Mouse (Mus musculus) 3134 (cell line): ENCODE data around the gene Hoxc13.
A peak's percentile ranks its signal among the peaks of the same experiment; 100 is the strongest.

Experiments
- DNase-seq: peaks from one replicate; pipeline ENCODE4 v3.0.0-alpha.2; 2011; ENCODE audit warnings: low spot score; ENCODE audit not compliant: insufficient read length; ENCODE audit errors: extremely low read depth

The Hoxc13 gene

GRCm38 (mm10) chr15:102963259-102963658 lies 42.4 kb downstream of the Hoxc13 start:
- DNase-seq: no peak

DNA sequence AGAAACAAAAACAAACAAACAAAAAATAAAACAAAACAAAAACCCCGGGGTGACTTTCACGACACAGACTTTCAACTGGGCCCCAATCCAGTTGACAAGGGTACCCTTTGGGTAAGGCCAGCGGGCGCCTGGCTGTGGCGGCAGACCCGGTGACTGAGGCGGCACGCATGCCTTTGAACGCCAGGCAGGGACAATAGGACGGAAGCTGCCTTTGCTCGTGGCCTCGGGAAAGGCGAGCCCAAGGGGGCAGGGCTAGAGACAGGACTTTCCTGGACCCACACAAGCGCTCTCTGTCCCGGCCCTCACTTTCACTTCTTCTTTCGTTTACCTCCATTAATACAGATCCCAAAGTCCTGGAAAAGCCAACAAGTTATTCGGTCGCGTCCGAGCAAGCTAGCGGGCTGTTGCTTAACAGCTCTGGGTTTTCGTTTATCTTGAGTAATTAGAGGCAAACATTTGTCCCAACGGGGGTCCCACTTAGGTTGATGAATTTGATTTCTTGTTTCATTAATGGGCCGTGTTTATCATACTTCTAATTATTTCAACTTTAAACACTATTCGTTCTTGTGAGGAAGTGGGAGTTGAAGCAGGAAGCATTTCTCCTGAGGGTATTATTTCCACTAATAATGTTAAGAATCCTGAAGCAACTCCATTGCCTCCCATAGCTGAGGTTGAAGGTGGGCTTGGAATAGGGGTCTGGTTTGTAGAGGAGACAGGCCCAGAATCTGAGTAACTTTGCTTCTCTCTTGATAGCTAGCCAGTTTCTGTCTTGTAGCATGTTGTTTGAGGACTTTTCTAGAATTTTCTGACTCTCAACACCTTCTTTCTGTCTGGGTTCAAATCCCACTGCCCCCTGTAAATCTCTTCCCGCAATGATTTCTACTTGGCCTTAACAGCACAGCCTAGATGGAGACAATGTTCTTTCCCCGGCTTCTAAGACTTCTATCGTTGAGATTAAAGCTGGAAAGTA lies 43.1 kb downstream of the Hoxc13 start:
- DNase-seq: peak; percentile 82

DNA sequence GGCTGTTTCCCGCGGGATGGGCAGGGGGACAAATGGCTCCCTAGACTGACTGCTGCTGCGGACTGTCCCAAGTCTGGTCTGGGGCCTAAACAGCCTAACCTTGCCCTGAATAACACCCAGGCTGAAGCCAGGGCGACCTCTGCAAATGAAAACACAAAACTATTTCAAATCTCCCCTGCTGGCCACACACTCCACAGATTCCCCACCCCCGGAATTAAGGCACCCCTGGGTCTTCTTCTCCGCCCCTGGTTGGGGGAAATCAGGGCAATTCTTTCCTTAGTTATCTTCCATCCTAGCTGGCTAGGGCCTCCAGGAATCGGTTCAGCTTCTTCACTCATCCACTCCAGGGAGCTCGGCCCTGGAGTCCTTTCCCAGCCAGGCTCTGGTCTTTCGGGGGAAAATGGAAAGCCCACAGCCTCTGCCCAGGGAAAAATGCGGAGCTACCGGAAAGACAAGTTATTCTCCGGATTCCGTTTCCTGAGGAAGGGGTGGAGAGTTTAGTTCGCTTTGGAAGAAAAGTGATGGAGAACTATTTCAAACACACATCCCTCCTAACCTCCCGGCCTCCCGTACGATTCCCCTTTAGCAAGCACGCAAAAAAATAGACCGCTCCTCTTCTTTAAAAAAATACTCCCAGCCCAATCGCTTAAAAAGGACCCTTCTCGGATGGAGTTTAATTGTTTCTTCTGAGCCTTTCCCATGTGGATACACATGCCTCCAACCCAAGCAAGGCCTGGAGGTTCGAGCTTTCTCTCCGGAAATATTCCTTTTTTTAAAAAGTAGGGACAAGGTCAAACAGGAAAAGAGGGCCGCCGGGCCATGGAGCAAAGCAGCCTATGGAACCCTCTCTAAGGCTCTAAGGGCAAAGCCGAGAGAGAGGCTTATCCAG lies 44.3 kb downstream of the Hoxc13 start:
- DNase-seq: no peak

GRCm38 (mm10) chr15:102965892-102966775 lies 45.2 kb downstream of the Hoxc13 start:
- DNase-seq: no peak

- no peak for DNase-seq
Observed at GRCm38 (mm10) chr15:102966776-102967311, 45.9 kb downstream of the Hoxc13 start, which contains the start of gene Hoxc10. TSS of gene Hoxc10 (plus strand) at chr15:102966796.

DNA sequence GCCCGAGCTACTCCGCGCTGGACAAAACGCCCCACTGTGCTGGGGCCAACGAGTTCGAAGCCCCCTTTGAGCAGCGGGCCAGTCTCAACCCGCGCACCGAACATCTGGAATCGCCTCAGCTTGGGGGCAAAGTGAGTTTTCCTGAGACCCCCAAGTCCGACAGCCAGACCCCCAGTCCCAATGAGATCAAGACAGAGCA lies 46.3 kb downstream of the Hoxc13 start, which contains the start of gene Hoxc5:
Gene Hoxc5, plus strand, starts transcription at position 132 of the 199 bp plus-strand sequence.
- no peak for DNase-seq

DNA sequence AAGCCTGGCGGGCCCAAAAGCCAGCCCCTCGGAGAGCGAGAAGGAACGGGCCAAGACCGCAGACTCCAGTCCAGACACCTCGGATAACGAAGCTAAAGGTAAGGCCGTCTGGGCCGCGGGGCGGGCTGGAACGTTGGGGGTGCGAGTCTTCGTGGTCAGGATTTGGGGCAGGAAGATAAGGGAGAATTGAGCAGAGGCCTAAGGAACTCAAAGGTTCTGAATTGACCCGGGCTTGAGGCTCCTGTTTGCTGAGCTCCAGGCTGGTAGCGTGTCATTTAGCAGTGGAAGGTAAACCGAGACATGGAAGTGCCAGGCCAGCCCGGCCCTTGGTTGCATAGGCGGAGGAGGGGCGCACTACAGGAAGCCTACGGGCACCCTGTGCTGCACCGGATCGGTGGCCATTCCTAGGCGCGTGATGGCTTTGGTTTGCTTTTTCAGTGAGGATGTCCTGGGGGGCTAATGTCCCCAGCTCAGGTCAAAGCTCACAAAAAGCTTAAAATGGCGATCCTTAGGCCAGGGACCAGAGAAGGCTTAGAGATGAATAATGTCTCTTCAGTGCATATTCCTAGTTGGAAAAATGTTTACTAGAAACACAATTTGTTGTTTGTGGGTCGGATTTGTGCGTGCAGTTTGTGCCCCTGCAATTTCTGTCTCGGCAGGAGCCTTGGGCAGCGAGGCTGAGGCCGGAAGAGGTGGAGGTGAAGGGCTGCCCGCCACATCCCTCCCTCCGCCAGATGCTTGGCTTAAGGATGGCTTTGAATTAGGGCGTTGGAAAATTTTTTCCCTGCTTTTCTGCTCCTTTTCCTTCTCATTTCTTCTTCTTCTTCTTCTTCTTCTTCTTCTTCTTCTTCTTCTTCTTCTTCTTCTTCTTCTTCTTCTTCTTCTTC lies 46.9 kb downstream of the Hoxc13 start:
- DNase-seq: no peak

GRCm38 (mm10) chr15:102969296-102969695 lies 48.4 kb downstream of the Hoxc13 start:
- no peak for DNase-seq

GRCm38 (mm10) chr15:102970740-102971139 lies 49.8 kb downstream of the Hoxc13 start:
- no peak for DNase-seq

DNA sequence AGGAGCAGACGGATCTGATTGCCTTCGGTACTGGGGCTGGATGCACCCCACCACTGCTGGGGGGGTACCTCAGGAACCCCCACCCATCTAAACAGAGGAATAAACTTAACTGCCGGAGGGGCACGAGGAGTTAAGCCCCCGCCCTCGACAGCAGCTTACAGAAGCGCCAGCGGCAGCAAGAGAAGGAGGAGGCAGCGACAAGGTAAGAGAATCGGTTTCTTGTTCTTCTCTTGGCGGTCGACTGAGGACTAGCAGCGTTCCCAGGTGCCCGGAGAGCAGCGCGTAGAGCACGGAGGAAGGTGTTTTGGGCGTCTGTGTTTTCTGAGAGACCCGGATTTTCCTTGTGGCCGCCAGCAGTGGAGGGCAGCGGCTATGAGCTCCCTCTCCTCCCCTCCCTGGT lies 51.4 kb downstream of the Hoxc13 start:
- no peak for DNase-seq

GRCm38 (mm10) chr15:102972753-102973152 lies 51.9 kb downstream of the Hoxc13 start:
- DNase-seq: no peak

DNA sequence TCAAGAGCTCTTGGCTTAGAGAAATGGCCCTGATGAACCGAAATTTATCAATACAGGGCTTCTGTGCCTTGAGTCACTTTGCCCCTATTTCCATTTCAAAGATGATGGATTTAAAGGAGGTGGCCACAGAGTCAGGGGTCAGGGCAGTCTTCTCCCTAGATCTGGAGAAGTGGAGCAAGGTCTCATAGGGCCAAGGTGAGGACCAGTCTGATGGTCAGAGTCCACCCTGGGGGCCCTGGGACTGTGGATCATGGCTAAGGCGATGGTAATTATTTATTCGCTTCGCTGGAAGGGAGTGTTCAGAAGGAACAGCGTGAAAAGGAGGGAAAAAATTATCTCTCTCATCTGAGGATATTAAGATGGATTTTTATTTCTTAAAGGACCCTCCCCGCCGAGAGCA lies 54.1 kb downstream of the Hoxc13 start:
- no peak for DNase-seq

GRCm38 (mm10) chr15:102975688-102976111 lies 54.8 kb downstream of the Hoxc13 start:
- peak; percentile 58 for DNase-seq

GRCm38 (mm10) chr15:102976171-102976570 lies 55.3 kb downstream of the Hoxc13 start, which contains the start of gene Hoxc9:
TSS of gene Hoxc9 (plus strand) at chr15:102976439.
- DNase-seq: no peak

GRCm38 (mm10) chr15:102976631-102977422 lies 55.9 kb downstream of the Hoxc13 start:
- peak; percentile 64 for DNase-seq

DNA sequence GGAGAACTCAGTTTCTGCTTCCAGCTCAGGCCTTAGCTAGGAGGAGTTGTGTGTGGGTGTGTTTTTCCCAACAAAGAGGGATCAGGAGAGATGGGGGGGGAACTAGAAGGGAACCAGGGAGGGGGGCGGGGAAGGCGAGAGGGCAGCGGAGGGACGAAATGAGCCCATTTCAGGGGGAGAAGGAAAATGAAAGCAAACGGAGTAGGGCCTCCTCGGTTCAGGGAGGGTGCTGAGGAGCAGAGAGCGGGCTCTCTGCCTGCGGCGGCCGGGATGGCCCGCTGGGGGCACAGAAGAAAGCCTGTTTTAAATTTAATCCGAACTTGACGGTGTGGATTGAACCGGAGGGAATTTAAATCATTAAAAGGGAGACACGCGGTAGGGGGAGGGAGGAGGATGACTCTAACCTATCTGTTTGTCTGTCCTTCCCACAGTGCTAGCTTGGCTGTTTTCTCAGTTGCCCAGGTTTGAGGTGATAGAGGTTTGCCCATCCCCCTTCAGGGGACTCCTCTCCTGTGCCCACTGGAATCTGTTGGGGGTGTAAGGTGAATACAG lies 56.6 kb downstream of the Hoxc13 start:
- DNase-seq: no peak
